Mouse (Mus musculus) cerebellum, adult (tissue): ENCODE measurements around the gene Mthfd1l.

Experiments used
- ATAC-seq: cut with Nextera tagmentation; 2 replicates; pipeline ENCODE4 v1.9.2; 2017; ENCODE audit warnings: mild to moderate bottlenecking, moderate library complexity, mixed read lengths; ENCODE audit not compliant: insufficient number of reproducible peaks, low FRiP score, low TSS enrichment

The Mthfd1l gene

GRCm38 (mm10) chr10:4143381-4143780 is 170.5 kb downstream of the Mthfd1l start:
- no peak for ATAC-seq

DNA sequence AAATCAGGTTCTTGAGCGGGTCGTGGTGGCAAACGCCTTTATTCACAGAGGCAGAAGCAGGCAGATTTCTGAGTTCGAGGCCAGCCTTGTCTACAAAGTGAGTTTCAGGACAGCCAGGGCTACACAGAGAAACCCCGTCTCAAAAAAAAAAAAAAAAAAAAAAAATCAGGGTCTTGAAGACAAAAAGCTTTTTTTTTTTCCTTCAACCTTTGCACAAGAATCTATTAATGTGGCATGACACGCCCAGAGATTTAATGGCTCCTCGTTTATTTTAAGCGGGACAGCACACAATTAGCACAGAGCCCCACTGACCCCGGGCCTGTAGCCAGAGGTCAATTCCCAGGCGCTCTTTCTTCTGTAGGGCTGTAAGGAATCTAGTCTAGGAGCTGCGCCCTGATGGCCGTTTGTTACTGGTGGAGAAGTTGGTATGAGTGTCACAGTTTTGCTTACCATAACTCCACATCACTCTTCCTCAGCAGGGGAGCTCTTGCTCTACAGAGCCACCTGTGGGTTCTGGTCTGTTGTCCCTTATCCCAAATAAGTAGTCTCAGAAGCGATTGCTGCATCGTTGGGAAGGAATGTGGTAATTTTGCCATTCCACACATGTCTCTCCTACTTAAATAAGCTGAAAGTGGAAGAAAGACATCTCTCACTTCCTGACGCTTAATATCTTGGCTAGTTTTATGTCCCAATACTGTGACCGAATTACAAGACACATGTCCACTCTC is 172.3 kb downstream of the Mthfd1l start:
- ATAC-seq: no peak

- ATAC-seq: no peak
Measured at GRCm38 (mm10) chr10:4146947-4147346, 174.0 kb downstream of the Mthfd1l start.

- no peak for ATAC-seq
Measured at GRCm38 (mm10) chr10:4151159-4151558, 178.2 kb downstream of the Mthfd1l start.

DNA sequence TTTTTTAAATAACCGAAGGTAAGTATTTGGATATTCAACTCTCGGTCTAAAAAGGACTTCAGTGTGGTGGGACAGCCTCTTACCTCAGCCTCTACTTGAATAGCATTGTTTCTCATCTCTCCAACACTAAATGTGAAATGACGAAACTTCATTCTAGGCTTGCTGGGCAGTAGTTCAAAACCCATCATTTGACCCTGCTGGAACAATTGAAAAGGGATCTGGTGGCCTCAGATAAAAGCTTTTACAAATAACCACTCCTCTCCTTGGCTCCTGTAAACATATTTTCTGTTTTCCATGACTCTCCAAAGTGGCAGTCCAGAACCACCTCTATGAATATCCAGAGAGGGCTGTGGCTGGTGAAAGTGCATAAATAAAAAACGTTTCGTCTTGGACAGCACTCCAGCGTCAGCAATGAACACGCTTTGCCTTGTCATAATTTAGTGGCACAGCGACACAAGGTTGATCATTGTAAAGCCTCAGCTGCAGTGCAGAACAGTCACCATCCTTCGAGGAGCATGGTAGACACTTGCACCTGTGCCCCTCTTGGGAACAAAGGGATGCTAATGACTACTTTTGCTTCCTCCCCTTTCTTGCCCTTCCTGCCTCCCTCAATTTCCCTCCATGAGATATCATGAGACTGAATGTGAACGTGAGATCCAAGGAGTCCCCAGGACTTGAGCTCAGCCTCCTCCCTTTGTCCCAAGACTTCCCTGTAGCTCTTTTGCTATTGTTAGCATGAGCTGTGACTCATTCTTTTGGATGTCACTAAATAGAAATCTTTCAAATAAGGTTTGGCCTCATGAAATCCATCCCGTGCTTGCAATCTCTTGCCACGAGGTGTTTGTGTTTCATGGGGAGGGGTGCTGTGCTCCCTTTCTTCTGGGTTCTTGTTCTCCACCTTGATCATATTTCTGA is 179.2 kb downstream of the Mthfd1l start:
- no peak for ATAC-seq

DNA sequence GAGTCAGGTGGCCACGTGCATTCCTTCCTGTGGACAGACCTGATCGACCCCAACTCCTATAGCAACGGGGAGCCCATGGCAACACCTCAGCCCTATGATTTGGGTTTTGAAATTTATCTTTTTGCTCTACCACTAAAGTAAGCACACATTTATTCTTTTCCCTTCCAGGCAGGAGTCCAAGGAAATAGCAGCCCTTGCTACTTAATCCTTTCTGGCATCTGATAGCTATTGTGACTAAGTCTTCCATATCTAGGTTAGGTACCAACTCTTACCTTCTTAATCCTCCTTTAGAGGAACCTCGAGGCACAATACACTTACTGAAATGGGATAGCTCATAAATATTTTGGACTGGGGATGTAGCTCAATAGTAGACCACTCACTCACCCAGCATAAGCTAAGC is 180.1 kb downstream of the Mthfd1l start:
- ATAC-seq: no peak

GRCm38 (mm10) chr10:4154035-4154434 is 181.1 kb downstream of the Mthfd1l start:
- ATAC-seq: no peak

GRCm38 (mm10) chr10:4155521-4155920 is 182.6 kb downstream of the Mthfd1l start:
- no peak for ATAC-seq

DNA sequence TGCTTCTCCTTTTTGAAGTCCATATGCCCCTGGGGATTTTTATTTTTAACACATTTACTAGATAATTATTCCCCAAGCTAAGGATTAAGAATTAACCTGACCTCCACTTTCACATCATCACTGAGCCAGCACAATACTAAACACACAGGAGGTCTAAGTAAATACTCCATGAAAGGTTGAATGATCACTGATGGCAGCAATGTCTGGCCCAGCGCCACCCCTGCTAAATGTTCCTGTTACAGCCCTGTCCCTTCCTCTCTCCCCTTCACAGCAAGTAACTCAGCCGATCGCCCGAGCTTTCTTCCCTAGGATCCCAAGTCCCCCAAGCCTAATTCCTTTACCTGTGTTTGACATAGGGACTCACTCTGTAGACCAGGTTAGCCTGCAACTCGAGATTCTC is 185.6 kb downstream of the Mthfd1l start:
- ATAC-seq: no peak

- ATAC-seq: no peak
Measured at GRCm38 (mm10) chr10:4159541-4160090, 186.7 kb downstream of the Mthfd1l start.

- ATAC-seq: no peak
Measured at GRCm38 (mm10) chr10:4160242-4160785, 187.4 kb downstream of the Mthfd1l start.

DNA sequence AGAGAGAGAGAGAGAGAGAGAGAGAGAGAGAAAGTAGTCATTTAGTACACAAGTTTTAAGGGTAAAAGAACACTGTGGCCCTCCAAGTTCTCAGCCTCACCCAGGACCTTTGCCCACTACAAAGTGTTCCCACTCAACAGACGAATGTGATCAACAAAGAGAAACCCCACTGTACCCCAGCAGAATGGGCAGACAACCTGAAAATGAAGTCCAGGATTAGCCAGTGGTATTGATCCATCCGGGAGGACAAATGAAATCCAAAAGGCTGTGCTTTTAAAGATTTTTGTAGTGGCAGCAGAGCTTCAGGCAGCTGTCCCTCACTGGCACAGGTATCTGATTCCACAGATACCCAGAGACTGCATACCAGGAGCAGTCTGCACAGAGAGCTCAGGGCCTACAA is 189.1 kb downstream of the Mthfd1l start:
- no peak for ATAC-seq

- no peak for ATAC-seq
Measured at GRCm38 (mm10) chr10:4162976-4163375, 190.1 kb downstream of the Mthfd1l start.

GRCm38 (mm10) chr10:4164681-4165080 is 191.8 kb downstream of the Mthfd1l start:
- no peak for ATAC-seq

GRCm38 (mm10) chr10:4168222-4168798 is 195.4 kb downstream of the Mthfd1l start:
- ATAC-seq: no peak

- ATAC-seq: no peak
Measured at GRCm38 (mm10) chr10:4174229-4174628, 201.3 kb downstream of the Mthfd1l start.

- no peak for ATAC-seq
Measured at GRCm38 (mm10) chr10:4174717-4175116, 201.8 kb downstream of the Mthfd1l start.

DNA sequence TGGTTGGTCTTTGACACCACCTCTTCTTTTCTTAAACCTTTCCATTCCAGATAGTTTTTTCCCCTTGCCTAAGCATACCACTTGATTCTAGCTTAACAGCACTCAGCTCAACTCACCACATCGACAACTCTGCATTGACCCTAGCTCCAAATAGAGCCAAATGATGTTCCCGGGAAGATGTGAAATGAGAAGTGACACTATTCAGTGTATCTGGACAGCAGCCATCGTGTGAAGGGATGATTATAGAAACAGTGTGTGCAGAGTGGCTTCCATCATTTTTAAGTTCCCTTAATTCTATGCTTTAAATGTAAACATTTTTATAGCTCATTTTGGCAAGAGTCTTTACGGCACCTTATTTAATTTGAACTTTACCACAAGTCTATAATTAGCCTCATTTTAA is 204.4 kb downstream of the Mthfd1l start:
- no peak for ATAC-seq

- ATAC-seq: no peak
Measured at GRCm38 (mm10) chr10:4179049-4179790, 206.3 kb downstream of the Mthfd1l start.

DNA sequence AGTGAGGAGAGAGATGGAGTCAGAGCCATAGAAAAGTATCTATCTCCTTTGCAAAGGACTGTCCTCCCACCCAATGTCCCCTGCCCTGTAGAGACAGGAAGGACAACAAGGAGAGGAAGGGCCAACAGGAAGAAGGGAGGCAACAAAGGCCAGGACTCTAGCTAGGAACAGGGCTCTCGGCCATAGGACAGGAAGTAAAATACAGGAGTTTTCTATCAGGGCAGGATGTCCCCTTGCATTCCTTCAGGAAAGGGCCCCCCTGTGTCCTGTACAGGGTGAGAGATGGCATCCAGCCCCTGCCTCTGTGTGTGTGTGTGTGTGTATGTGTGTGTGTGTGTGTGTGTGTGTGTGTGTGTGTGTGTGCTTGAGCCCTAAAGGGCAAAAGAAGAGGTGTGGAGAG is 209.0 kb downstream of the Mthfd1l start:
- no peak for ATAC-seq
